Mouse (Mus musculus) mature B cell (primary cell): ENCODE results near the gene Gm4133.
"Not testable (repeated sequence)": the region's sequence is repeated elsewhere in the genome, so short reads cannot be mapped to it uniquely, and the experiment has no call there.

Experiments
- in situ Hi-C: fragments of 300-500 bp; cut with MboI; formaldehyde crosslinking; loops from 2 replicates; pipeline ENCODE4 v1.14.3; 2019

Gene Gm4133

DNA sequence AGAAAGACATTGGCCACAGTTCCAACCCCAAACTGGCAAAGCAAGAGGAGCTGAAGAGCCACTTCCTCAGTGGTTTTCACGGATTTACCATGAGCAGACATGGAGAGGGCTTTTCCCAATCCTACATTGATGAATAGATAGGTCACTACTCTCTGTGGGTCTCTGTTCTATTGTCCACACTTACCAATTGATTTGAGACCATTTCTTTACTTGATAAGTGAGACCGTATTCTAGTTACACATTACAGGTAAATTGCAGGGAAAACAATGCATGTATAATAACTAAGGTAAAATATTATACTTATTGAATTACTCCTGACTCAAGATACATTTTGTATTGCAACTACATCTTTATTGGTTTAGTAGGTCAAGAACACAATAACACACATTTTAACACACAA, at the start of gene Gm4133:
Gene Gm4133 (minus strand): TSS at position 101 of the 400 bp plus-strand sequence.
- in situ Hi-C loops: not testable (repeated sequence)

DNA sequence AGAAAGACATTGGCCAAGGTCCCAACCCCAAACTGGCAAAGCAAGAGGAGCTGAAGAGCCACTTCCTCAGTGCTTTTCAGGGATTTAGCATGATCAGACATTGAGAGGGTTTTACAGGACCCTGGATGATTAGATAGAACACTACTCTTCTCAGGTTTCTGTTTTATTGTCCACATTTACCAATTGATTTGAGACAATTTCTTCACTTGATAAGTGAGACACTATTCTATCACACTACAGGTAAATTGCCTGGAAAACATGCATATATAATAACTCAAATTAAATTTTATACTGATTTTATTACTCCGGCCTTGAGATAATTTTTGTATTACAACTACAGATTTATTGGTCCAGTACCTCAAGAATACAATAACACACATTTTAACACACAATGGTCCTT, 41.4 kb upstream of the Gm4133 start, which contains the start of gene Gm5728:
Gene Gm5728 (minus strand): TSS at position 101 of the 400 bp plus-strand sequence.
- in situ Hi-C loops: not testable (repeated sequence)
